Mouse (Mus musculus): ENCODE data around the gene Hypk. TPM values are rescaled to one million over a fixed set of nuclear protein-coding genes. Genes with fewer than 3 reads are reported as not detected.
A peak's percentile ranks its signal among the peaks of the same experiment; 100 is the strongest.
"Not testable (repeated sequence)": the region's sequence is repeated elsewhere in the genome, so short reads cannot be mapped to it uniquely, and the experiment has no call there.

The Hypk gene
- polyA plus RNA-seq, 1 experiment from 2014 or later: 105 TPM

- H3K4me3 ChIP-seq (ENCODE audit: low read depth, low read length); ATAC-seq (ENCODE audit: low read depth): not testable (repeated sequence)
- 97% methylated on average over 2 of the region's 2 CpGs for WGBS
Measured at GRCm38 (mm10) chr2:121475306-121475705, 22.2 kb downstream of the Hypk start.

GRCm38 (mm10) chr2:121477491-121478266 lies 24.6 kb downstream of the Hypk start:
- WGBS: 70% methylated on average over 3 of the region's 3 CpGs
- no peaks in the 10 kb centered on the region for H3K36me3 ChIP-seq (ENCODE audit: control insufficient read depth, insufficient read depth, low read length)
- H3K4me1 ChIP-seq (ENCODE audit: control insufficient read depth, insufficient read depth, low read length): peaks cover 3% of the 10 kb centered on the region; the same call in 1 of the 2 replicates
- no peak overlapping the region for H3K4me2 ChIP-seq (ENCODE audit: low read depth, low read length)
- no peak for ATAC-seq (ENCODE audit: low read depth)
- H3K4me3 ChIP-seq (ENCODE audit: low read depth, low read length): no peak overlapping the region
- no peaks in the 10 kb centered on the region for H3K9me3 ChIP-seq (ENCODE audit: control insufficient read depth, low read length)
- H3K27me3 ChIP-seq (ENCODE audit: control insufficient read depth, insufficient read depth, low read length): no peaks in the 10 kb centered on the region
- H3K9ac ChIP-seq (replicated peaks; ENCODE audit: low read depth, low read length): no peak overlapping the region
- no peak overlapping the region for H3K27ac ChIP-seq (ENCODE audit: low read depth, low read length)

More at GRCm38 (mm10) chr2:121475306-121475705, 22.2 kb downstream of the Hypk start:
- not testable (repeated sequence) for H3K27me3 ChIP-seq (ENCODE audit: control insufficient read depth, insufficient read depth, low read length); H3K9ac ChIP-seq (replicated peaks; ENCODE audit: low read depth, low read length); H3K27ac ChIP-seq (ENCODE audit: low read depth, low read length); H3K4me2 ChIP-seq (ENCODE audit: low read depth, low read length); H3K9me3 ChIP-seq (ENCODE audit: control insufficient read depth, low read length); H3K4me1 ChIP-seq (ENCODE audit: control insufficient read depth, insufficient read depth, low read length); H3K36me3 ChIP-seq (ENCODE audit: control insufficient read depth, insufficient read depth, low read length)

GRCm38 (mm10) chr2:121480498-121480897 lies 27.4 kb downstream of the Hypk start:
- Histone ChIP-seq H3K9ac (replicated peaks; ENCODE audit: low read depth, low read length) (no peak overlapping the region), H3K27ac (ENCODE audit: low read depth, low read length) (no peak overlapping the region), H3K27me3 (ENCODE audit: control insufficient read depth, insufficient read depth, low read length) (no peaks in the 10 kb centered on the region), H3K4me1 (ENCODE audit: control insufficient read depth, insufficient read depth, low read length) (0 out of 2 replicates have a peak, but pooled peaks cover 3% of the 10 kb centered on the region), H3K9me3 (ENCODE audit: control insufficient read depth, low read length) (no peaks in the 10 kb centered on the region), H3K4me3 (ENCODE audit: low read depth, low read length) (no peak overlapping the region), H3K36me3 (ENCODE audit: control insufficient read depth, insufficient read depth, low read length) (no peaks in the 10 kb centered on the region), H3K4me2 (ENCODE audit: low read depth, low read length) (no peak overlapping the region)
- WGBS: 62% methylated on average over 3 of the region's 3 CpGs
- ATAC-seq (ENCODE audit: low read depth): no peak

GRCm38 (mm10) chr2:121480916-121481315 lies 27.8 kb downstream of the Hypk start:
- H3K27ac ChIP-seq (ENCODE audit: low read depth, low read length); H3K4me1 ChIP-seq (ENCODE audit: control insufficient read depth, insufficient read depth, low read length); H3K9ac ChIP-seq (replicated peaks; ENCODE audit: low read depth, low read length); H3K27me3 ChIP-seq (ENCODE audit: control insufficient read depth, insufficient read depth, low read length); ATAC-seq (ENCODE audit: low read depth); H3K36me3 ChIP-seq (ENCODE audit: control insufficient read depth, insufficient read depth, low read length); H3K9me3 ChIP-seq (ENCODE audit: control insufficient read depth, low read length); H3K4me3 ChIP-seq (ENCODE audit: low read depth, low read length); H3K4me2 ChIP-seq (ENCODE audit: low read depth, low read length): not testable (repeated sequence)
- WGBS: 85% methylated on average over 13 of the region's 13 CpGs

- Histone ChIP-seq H3K4me2 (ENCODE audit: low read depth, low read length) (no peak overlapping the region; the same call in 1 of the 2 replicates), H3K9ac (replicated peaks; ENCODE audit: low read depth, low read length) (no peak overlapping the region), H3K36me3 (ENCODE audit: control insufficient read depth, insufficient read depth, low read length) (no peaks in the 10 kb centered on the region), H3K4me3 (ENCODE audit: low read depth, low read length) (no peak overlapping the region), H3K27ac (ENCODE audit: low read depth, low read length) (no peak overlapping the region), H3K27me3 (ENCODE audit: control insufficient read depth, insufficient read depth, low read length) (no peaks in the 10 kb centered on the region), H3K9me3 (ENCODE audit: control insufficient read depth, low read length) (no peaks in the 10 kb centered on the region), H3K4me1 (ENCODE audit: control insufficient read depth, insufficient read depth, low read length) (0 out of 2 replicates have a peak, but pooled peaks cover 3% of the 10 kb centered on the region)
- peak; percentile 54; the same call in 1 of the 2 replicates for ATAC-seq (ENCODE audit: low read depth)
- 13% methylated on average over 8 of the region's 8 CpGs for WGBS
Measured at GRCm38 (mm10) chr2:121483576-121483975, 30.5 kb downstream of the Hypk start.

- H3K9me3 ChIP-seq (ENCODE audit: control insufficient read depth, low read length); H3K4me3 ChIP-seq (ENCODE audit: low read depth, low read length); H3K4me2 ChIP-seq (ENCODE audit: low read depth, low read length); H3K4me1 ChIP-seq (ENCODE audit: control insufficient read depth, insufficient read depth, low read length); H3K27ac ChIP-seq (ENCODE audit: low read depth, low read length); H3K36me3 ChIP-seq (ENCODE audit: control insufficient read depth, insufficient read depth, low read length); ATAC-seq (ENCODE audit: low read depth); H3K27me3 ChIP-seq (ENCODE audit: control insufficient read depth, insufficient read depth, low read length); H3K9ac ChIP-seq (replicated peaks; ENCODE audit: low read depth, low read length): not testable (repeated sequence)
- 67% methylated on average over 1 of the region's 2 CpGs for WGBS
Measured at GRCm38 (mm10) chr2:121484403-121484802, 31.3 kb downstream of the Hypk start.

- not testable (repeated sequence) for H3K27me3 ChIP-seq (ENCODE audit: control insufficient read depth, insufficient read depth, low read length); ATAC-seq (ENCODE audit: low read depth); H3K4me2 ChIP-seq (ENCODE audit: low read depth, low read length); H3K27ac ChIP-seq (ENCODE audit: low read depth, low read length); H3K36me3 ChIP-seq (ENCODE audit: control insufficient read depth, insufficient read depth, low read length); H3K4me3 ChIP-seq (ENCODE audit: low read depth, low read length); H3K9ac ChIP-seq (replicated peaks; ENCODE audit: low read depth, low read length); H3K9me3 ChIP-seq (ENCODE audit: control insufficient read depth, low read length); H3K4me1 ChIP-seq (ENCODE audit: control insufficient read depth, insufficient read depth, low read length)
- 62% methylated on average over 2 of the region's 6 CpGs for whole genome bisulfite sequencing
Measured at GRCm38 (mm10) chr2:121501550-121501949, 48.5 kb downstream of the Hypk start.

GRCm38 (mm10) chr2:121505942-121506882 lies 53.1 kb downstream of the Hypk start, which contains the start of the genes Mfap1a and Wdr76:
Gene Mfap1a, minus strand, starts transcription at chr2:121506665.
Gene Wdr76, plus strand, starts transcription at chr2:121506723.
- not testable (repeated sequence) for H3K27ac ChIP-seq (ENCODE audit: low read depth, low read length); H3K36me3 ChIP-seq (ENCODE audit: control insufficient read depth, insufficient read depth, low read length); H3K27me3 ChIP-seq (ENCODE audit: control insufficient read depth, insufficient read depth, low read length); H3K9me3 ChIP-seq (ENCODE audit: control insufficient read depth, low read length)
- Histone ChIP-seq H3K9ac (replicated peaks; ENCODE audit: low read depth, low read length) (peak within 1 kb of the TSS; percentile 50), H3K4me2 (ENCODE audit: low read depth, low read length) (peak within 1 kb of the TSS; percentile 58), H3K4me1 (ENCODE audit: control insufficient read depth, insufficient read depth, low read length) (peaks cover 13% of the 10 kb centered on the region; the same call in 1 of the 2 replicates), H3K4me3 (ENCODE audit: low read depth, low read length) (peak within 1 kb of the TSS; percentile 49)
- peak; percentile 94 for ATAC-seq (ENCODE audit: low read depth)
- 3% methylated on average over 38 of the region's 42 CpGs for WGBS

Data from neural tube, embryonic 14.5 days (tissue).